Mouse (Mus musculus) CH12.LX (cell line): Measurements from ENCODE around the gene Atp6v1g2. TPM values are rescaled to one million over a fixed set of nuclear protein-coding genes. Genes with fewer than 3 reads are reported as not detected.

Source experiments
- DNase-seq: peaks from one replicate; pipeline ENCODE4 v3.0.0-alpha.2; 2013; ENCODE audit errors: extremely low read depth
- H3K27ac ChIP-seq: 2 replicates; pipeline ENCODE4 v1.5.1; 2012; ENCODE audit warnings: low read depth, mild to moderate bottlenecking, control low read depth, moderate library complexity; ENCODE audit not compliant: insufficient read depth
- H3K27me3 ChIP-seq: replicated peaks from 2 replicates; pipeline ENCODE3; 2012; ENCODE audit warnings: inconsistent platforms
- H3K36me3 ChIP-seq, 2 experiments: replicated peaks in 1 of 2; 2 replicates each; pipeline versions ENCODE3 to v1.6.1; 2012; ENCODE audit warnings: inconsistent platforms in 1 of 2, low read length in 1 of 2, mild to moderate bottlenecking in 1 of 2, mixed read lengths in 1 of 2, moderate library complexity in 1 of 2; ENCODE audit not compliant: control insufficient read depth in 1 of 2, insufficient read depth in 1 of 2
- H3K4me1 ChIP-seq, 2 experiments: 2 replicates each; pipeline ENCODE4 v1.6.1; 2012; ENCODE audit warnings: inconsistent platforms in 1 of 2, moderate library complexity in 1 of 2; ENCODE audit not compliant: insufficient read depth in 2 of 2, control insufficient read depth in 1 of 2
- H3K4me2 ChIP-seq: 2 replicates; pipeline ENCODE4 v1.6.1; 2012; ENCODE audit warnings: low read depth, mild to moderate bottlenecking, control low read depth; ENCODE audit not compliant: poor library complexity, insufficient read depth, severe bottlenecking
- H3K4me3 ChIP-seq, 3 experiments: fragments of 150-350 bp in 1 of 3; sonication (generic) in 1 of 3; replicated peaks in 1 of 3; 2 replicates each; pipeline versions ENCODE3 to v1.5.1; 2011 to 2012; ENCODE audit warnings: low read depth in 2 of 3, low read length in 2 of 3, mild to moderate bottlenecking in 2 of 3, moderate library complexity in 2 of 3, control low read depth in 1 of 3, improper control_type of control experiment in 1 of 3, inconsistent platforms in 1 of 3, mixed read lengths in 1 of 3; ENCODE audit not compliant: poor library complexity in 1 of 3
- H3K79me2 ChIP-seq: replicated peaks from 2 replicates; pipeline ENCODE4 v1.6.1; 2012; ENCODE audit warnings: mild to moderate bottlenecking, moderate library complexity; ENCODE audit not compliant: control insufficient read depth, poor library complexity, insufficient read depth, severe bottlenecking; ENCODE audit errors: extremely low read depth
- H3K9ac ChIP-seq: 2 replicates; pipeline ENCODE4 v1.6.1; 2012; ENCODE audit warnings: low read depth, mild to moderate bottlenecking, control low read depth, moderate library complexity; ENCODE audit not compliant: insufficient read depth
- H3K9me3 ChIP-seq: replicated peaks from 2 replicates; pipeline ENCODE3; 2012; ENCODE audit warnings: low read length, inconsistent platforms, mixed read lengths
- BHLHE40 ChIP-seq: IDR thresholded peaks from 2 replicates; pipeline ENCODE4 v1.6.1; 2011; ENCODE audit warnings: mild to moderate bottlenecking, low read depth, low read length, improper control_type of control experiment
- CHD2 ChIP-seq: IDR thresholded peaks from 2 replicates; pipeline ENCODE4 v1.6.1; 2011; ENCODE audit warnings: low read length, improper control_type of control experiment
- CTCF ChIP-seq, 2 experiments: IDR thresholded peaks in 1 of 2; conservative IDR thresholded peaks in 1 of 2; 2 replicates each; pipeline ENCODE4 v1.5.1; 2011 to 2012; ENCODE audit warnings: low read depth in 2 of 2, low read length in 2 of 2, improper control_type of control experiment in 1 of 2, inconsistent platforms in 1 of 2, mild to moderate bottlenecking in 1 of 2, moderate library complexity in 1 of 2
- E2F4 ChIP-seq: IDR thresholded peaks from 2 replicates; pipeline ENCODE4 v1.6.1; 2011; ENCODE audit warnings: low read depth, low read length, improper control_type of control experiment; ENCODE audit not compliant: insufficient replicate concordance
- ELF1 ChIP-seq: IDR thresholded peaks from 2 replicates; pipeline ENCODE4 v1.6.1; 2014; ENCODE audit warnings: low read depth, mild to moderate bottlenecking, inconsistent platforms, low read length, improper control_type of control experiment
- ETS1 ChIP-seq: conservative IDR thresholded peaks from 2 replicates; pipeline ENCODE4 v1.6.1; 2012; ENCODE audit warnings: low read depth, mild to moderate bottlenecking, inconsistent platforms, low read length, improper control_type of control experiment, moderate library complexity
- HCFC1 ChIP-seq: IDR thresholded peaks from 2 replicates; pipeline ENCODE4 v1.6.1; 2012; ENCODE audit warnings: low read depth, mild to moderate bottlenecking, inconsistent platforms, low read length, improper control_type of control experiment
- JUND ChIP-seq: conservative IDR thresholded peaks from 2 replicates; pipeline ENCODE4 v1.6.1; 2011; ENCODE audit warnings: low read depth, low read length, improper control_type of control experiment
- KAT2A ChIP-seq: IDR thresholded peaks from 2 replicates; pipeline ENCODE4 v1.6.1; 2012; ENCODE audit warnings: low read length, improper control_type of control experiment, inconsistent platforms; ENCODE audit not compliant: insufficient replicate concordance
- MAFK ChIP-seq: IDR thresholded peaks from 2 replicates; pipeline ENCODE4 v1.6.1; 2011; ENCODE audit warnings: low read length, improper control_type of control experiment; ENCODE audit not compliant: insufficient replicate concordance
- MYC ChIP-seq: IDR thresholded peaks from 2 replicates; pipeline ENCODE4 v1.6.1; 2011; ENCODE audit warnings: low read depth, mild to moderate bottlenecking, improper control_type of control experiment, low read length
- NELFE ChIP-seq: IDR thresholded peaks from 2 replicates; pipeline ENCODE4 v1.6.1; 2011; ENCODE audit warnings: low read depth, low read length, improper control_type of control experiment
- NRF1 ChIP-seq: IDR thresholded peaks from 2 replicates; pipeline ENCODE4 v1.6.1; 2014; ENCODE audit warnings: low read depth, mild to moderate bottlenecking, inconsistent platforms, low read length, improper control_type of control experiment, moderate library complexity
- PAX5 ChIP-seq: IDR thresholded peaks from 2 replicates; pipeline ENCODE4 v1.6.1; 2012; ENCODE audit warnings: low read length, inconsistent platforms, mixed read lengths
- RAD21 ChIP-seq: IDR thresholded peaks from 2 replicates; pipeline ENCODE4 v1.6.1; 2011; ENCODE audit warnings: low read depth, mild to moderate bottlenecking, low read length, improper control_type of control experiment, moderate library complexity
- SIN3A ChIP-seq: IDR thresholded peaks from 2 replicates; pipeline ENCODE4 v1.6.1; 2012; ENCODE audit warnings: low read length, improper control_type of control experiment, inconsistent platforms
- SMC3 ChIP-seq: IDR thresholded peaks from 2 replicates; pipeline ENCODE4 v1.6.1; 2011; ENCODE audit warnings: low read depth, low read length, improper control_type of control experiment
- UBTF ChIP-seq: IDR thresholded peaks from 2 replicates; pipeline ENCODE4 v1.6.1; 2012; ENCODE audit warnings: low read depth, mild to moderate bottlenecking, inconsistent platforms, low read length, improper control_type of control experiment, moderate library complexity
- USF2 ChIP-seq: conservative IDR thresholded peaks from 2 replicates; pipeline ENCODE4 v1.6.1; 2011; ENCODE audit warnings: low read depth, low read length, improper control_type of control experiment
- ZC3H11A ChIP-seq: IDR thresholded peaks from 2 replicates; pipeline ENCODE4 v1.6.1; 2012; ENCODE audit warnings: low read depth, mild to moderate bottlenecking, inconsistent platforms, low read length, improper control_type of control experiment
- ZNF384 ChIP-seq: IDR thresholded peaks from 2 replicates; pipeline ENCODE4 v1.6.1; 2012; ENCODE audit warnings: low read depth, low read length, improper control_type of control experiment, inconsistent platforms
- dilution Hi-C: fragments of 300-500 bp; cut with MboI; formaldehyde crosslinking; loops from 2 replicates; pipeline ENCODE4 v1.14.3; 2020; ENCODE audit warnings: low sequenced_read_pairs; ENCODE audit not compliant: extremely low pct_unique_long_range_greater_than_20kb, extremely low pct_ligation_motif_present
- in situ Hi-C: fragments of 300-500 bp; cut with MboI; formaldehyde crosslinking; loops from 3 replicates; pipeline ENCODE4 v1.14.3; 2019; ENCODE audit warnings: low sequenced_read_pairs, low pct_ligation_motif_present, low pct_unique_long_range_greater_than_20kb, mixed read lengths
- polyA plus RNA-seq: library from polyadenylated mRNA; unstranded; fragments of >175 nt; gene quantifications from 2 replicates; pipeline ENCODE4 v1.2.1, GENCODE M21; 2012; ENCODE audit warnings: low read depth; ENCODE audit not compliant: insufficient read length
- total RNA-seq, 2 experiments: library from RNA; depleted of rRNA; stranded (reverse); fragments of 300-350 nt in 1 of 2; fragments of >200 nt in 1 of 2; gene quantifications; 2 replicates each; pipeline ENCODE4 v1.2.3; 2012 to 2014

Atp6v1g2 gene
- total and polyA plus RNA-seq, 3 experiments: 0.23 to 1.4 (median 0.76) TPM

DNA sequence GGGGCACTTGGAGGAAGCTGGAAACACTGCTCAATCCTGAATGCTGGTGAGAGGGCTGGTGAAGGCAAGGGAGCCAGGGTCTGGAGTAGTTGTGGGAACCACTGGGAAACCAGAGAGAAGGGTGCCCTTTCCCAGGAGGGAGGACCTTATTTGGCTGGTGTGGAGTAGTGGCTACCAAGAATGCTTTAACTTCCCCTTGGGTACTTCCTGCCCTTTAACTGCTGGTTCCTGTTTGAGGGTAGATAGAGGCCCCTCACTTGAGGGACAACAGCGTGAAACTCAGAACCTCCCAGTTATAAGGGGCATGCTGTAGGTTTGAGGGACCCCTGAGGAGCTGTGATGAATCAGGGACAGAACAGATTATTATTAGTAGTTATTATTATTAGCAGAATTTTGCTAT, 44.3 kb upstream of the Atp6v1g2 start:
- no peak for TF ChIP-seq ZC3H11A
- peak; percentile 12; the same call in 1 of the 2 replicates for TF ChIP-seq ELF1
- TF ChIP-seq, all 38 proteins: peak for 1
- Histone ChIP-seq H3K27ac (no peak overlapping the region), H3K27me3 (no peaks in the 10 kb centered on the region), H3K36me3 (peaks cover 0 to 7% of the 10 kb centered on the region in 2 experiments), H3K79me2 (no peaks in the 10 kb centered on the region), H3K4me2 (no peak overlapping the region), H3K4me3 (no peak overlapping the region), H3K9ac (no peak overlapping the region), H3K4me1 (peaks cover 39 to 68% of the 10 kb centered on the region in 2 experiments), H3K9me3 (no peaks in the 10 kb centered on the region)
- dilution Hi-C loops (no loop called here), in situ Hi-C loops (no loop called here)
- DNase-seq: no peak

DNA sequence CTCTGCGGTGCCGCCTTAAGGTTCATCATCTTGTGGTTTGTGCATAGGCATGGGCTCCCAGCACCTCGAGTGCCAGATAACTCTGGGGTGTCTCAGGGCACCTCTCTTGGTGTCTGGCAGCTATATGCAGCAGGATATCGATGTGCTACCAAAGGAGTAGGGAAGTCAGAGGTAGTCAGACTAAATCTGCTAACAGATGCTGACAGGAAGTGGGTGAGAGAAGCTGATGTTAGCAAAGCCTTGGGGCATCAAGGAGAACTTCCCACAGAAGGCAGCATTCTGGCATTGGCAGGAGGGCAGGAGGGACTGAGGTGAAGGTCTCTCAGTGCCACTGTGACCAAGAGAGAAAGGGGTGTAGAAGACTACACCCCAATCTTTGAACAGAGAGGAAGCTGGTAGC, 43.4 kb upstream of the Atp6v1g2 start:
- no peaks in the 10 kb centered on the region for H3K36me3 ChIP-seq
- H3K27me3 ChIP-seq: no peaks in the 10 kb centered on the region
- H3K9me3 ChIP-seq: no peaks in the 10 kb centered on the region
- H3K4me3 ChIP-seq: no peak overlapping the region
- no peak overlapping the region for H3K9ac ChIP-seq
- TF ChIP-seq ELF1: no peak
- no peak for TF ChIP-seq NELFE
- no peak for TF ChIP-seq NRF1
- TF ChIP-seq MAFK: no peak
- TF ChIP-seq SMC3: no peak
- TF ChIP-seq CHD2: no peak
- TF ChIP-seq BHLHE40: no peak
- TF ChIP-seq MYC: no peak
- TF ChIP-seq SIN3A: no peak
- no peak for TF ChIP-seq E2F4
- no peak for TF ChIP-seq USF2
- no peak for TF ChIP-seq HCFC1
- TF ChIP-seq KAT2A: no peak
- no peak for TF ChIP-seq RAD21
- no peak for TF ChIP-seq UBTF
- TF ChIP-seq JUND: no peak
- TF ChIP-seq PAX5: no peak
- no peak for TF ChIP-seq ZNF384
- TF ChIP-seq CTCF (conservative IDR thresholded peaks at IDR 0.05 in 1 of 2, IDR thresholded peaks at IDR 0.05 in 1 of 2; ENCODE audit: low read depth in 2 of 2, low read length in 2 of 2): no peak
- no peak for TF ChIP-seq ETS1
- TF ChIP-seq, all 38 proteins: peak for 0
- dilution Hi-C loops (no loop called here), in situ Hi-C loops (no loop called here)
- Histone ChIP-seq H3K27ac (peak overlapping the region; percentile 50; the same call in 1 of the 2 replicates), H3K4me1 (peaks cover 35 to 59% of the 10 kb centered on the region in 2 experiments), H3K79me2 (no peaks in the 10 kb centered on the region; the same call in 1 of the 2 replicates), H3K4me2 (no peak overlapping the region)
- DNase-seq: no peak
